Mouse (Mus musculus) G1E (cell line): Measurements from ENCODE around the gene 2210011C24Rik. TPM values are rescaled to one million over a fixed set of nuclear protein-coding genes. Genes with fewer than 3 reads are reported as not detected.

ENCODE experiments used
- ATAC-seq: 2 replicates; pipeline ENCODE4 v1.8.0; 2016; ENCODE audit warnings: mild to moderate bottlenecking; ENCODE audit not compliant: insufficient number of reproducible peaks, poor library complexity, low FRiP score, severe bottlenecking; ENCODE audit errors: extremely low read depth
- DNase-seq: peaks from one replicate; pipeline ENCODE4 v3.0.0; 2012; ENCODE audit warnings: low spot score
- H3K27me3 ChIP-seq: 2 replicates; pipeline ENCODE4 v1.6.1; 2012; ENCODE audit warnings: mild to moderate bottlenecking, low read length, inconsistent platforms; ENCODE audit not compliant: insufficient read depth
- H3K36me3 ChIP-seq: replicated peaks from 2 replicates; pipeline ENCODE3; 2012; ENCODE audit warnings: mild to moderate bottlenecking, inconsistent platforms
- H3K4me1 ChIP-seq: 2 replicates; pipeline ENCODE4 v1.6.1; 2012; ENCODE audit warnings: low read depth, low read length, inconsistent platforms, mixed read lengths; ENCODE audit not compliant: insufficient read depth
- H3K4me3 ChIP-seq: 2 replicates; pipeline ENCODE4 v1.5.1; 2012; ENCODE audit warnings: low read depth, mild to moderate bottlenecking, inconsistent platforms, low read length, moderate library complexity, mixed read lengths
- H3K9me3 ChIP-seq: replicated peaks from 2 replicates; pipeline ENCODE4 v1.6.1; 2012; ENCODE audit warnings: inconsistent platforms
- CTCF ChIP-seq: IDR thresholded peaks from 2 replicates; pipeline ENCODE4 v1.5.1; 2012; ENCODE audit warnings: low read depth, low read length, inconsistent platforms, mixed read lengths
- GATA1 ChIP-seq: IDR thresholded peaks from 2 replicates; pipeline ENCODE4 v1.6.1; 2012; ENCODE audit warnings: borderline replicate concordance, low read length, inconsistent platforms, mixed read lengths
- GATA2 ChIP-seq: IDR thresholded peaks from 2 replicates; pipeline ENCODE4 v1.6.1; 2012; ENCODE audit warnings: low read depth, low read length, inconsistent platforms, borderline replicate concordance
- POLR2AphosphoS5 ChIP-seq: IDR thresholded peaks from 2 replicates; pipeline ENCODE4 v1.6.1; 2012; ENCODE audit warnings: low read depth, low read length, inconsistent platforms; ENCODE audit not compliant: insufficient replicate concordance
- TAL1 ChIP-seq: conservative IDR thresholded peaks from 2 replicates; pipeline ENCODE4 v1.6.1; 2012; ENCODE audit warnings: low read depth, low read length, inconsistent platforms, mixed read lengths
- polyA plus RNA-seq: library from polyadenylated mRNA; stranded (reverse); fragments of >175 nt; gene quantifications from 2 replicates; pipeline ENCODE4 v1.2.3, GENCODE M21; 2012
- total RNA-seq, 2 experiments: library from RNA; stranded (forward) in 1 of 2; stranded (reverse) in 1 of 2; fragments of 200-1000 nt in 1 of 2; fragments of >200 nt in 1 of 2; fragmentation: Nextera tagmentation in 1 of 2; gene quantifications; 2 replicates each; pipeline ENCODE4 v1.2.3; 2014 to 2017

The 2210011C24Rik gene
- total and polyA plus RNA-seq, 3 experiments: not detected

DNA sequence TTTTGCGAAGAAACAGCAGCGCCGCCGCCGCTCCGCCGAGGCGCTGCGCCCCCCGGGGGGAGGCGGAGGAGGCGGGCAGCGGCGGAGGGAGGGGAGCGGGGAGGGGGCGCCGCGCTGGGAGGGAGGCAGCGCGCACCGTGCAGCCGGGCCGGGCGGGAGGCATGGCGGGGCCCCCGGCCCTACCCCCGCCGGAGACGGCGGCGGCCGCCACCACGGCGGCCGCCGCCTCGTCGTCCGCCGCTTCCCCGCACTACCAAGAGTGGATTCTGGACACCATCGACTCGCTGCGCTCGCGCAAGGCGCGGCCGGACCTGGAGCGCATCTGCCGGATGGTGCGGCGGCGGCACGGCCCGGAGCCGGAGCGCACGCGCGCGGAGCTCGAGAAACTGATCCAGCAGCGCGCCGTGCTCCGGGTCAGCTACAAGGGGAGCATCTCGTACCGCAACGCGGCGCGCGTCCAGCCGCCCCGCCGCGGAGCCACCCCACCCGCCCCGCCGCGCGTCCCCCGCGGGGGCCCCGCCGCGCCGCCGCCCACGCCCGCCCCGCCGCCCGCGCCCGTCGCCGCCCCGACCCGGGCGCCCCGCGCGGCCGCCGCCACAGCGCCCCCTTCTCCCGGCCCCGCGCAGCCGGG is 14.3 kb downstream of the 2210011C24Rik start, which contains the start of gene Samd1:
Gene Samd1, plus strand, starts transcription at position 162 of the 631 bp plus-strand sequence.
- DNase-seq: peak; percentile 61
- H3K4me1 ChIP-seq: peaks cover 54% of the 10 kb centered on the region
- H3K4me3 ChIP-seq: peak within 1 kb of the TSS; percentile 90
- H3K9me3 ChIP-seq: peaks cover 2% of the 10 kb centered on the region; the same call in 1 of the 2 replicates
- TF ChIP-seq GATA2: no peak
- no peak for TF ChIP-seq CTCF
- TF ChIP-seq GATA1: no peak
- no peaks in the 10 kb centered on the region for H3K27me3 ChIP-seq
- no peak for ATAC-seq
- H3K36me3 ChIP-seq: peaks cover 66% of the 10 kb centered on the region

DNA sequence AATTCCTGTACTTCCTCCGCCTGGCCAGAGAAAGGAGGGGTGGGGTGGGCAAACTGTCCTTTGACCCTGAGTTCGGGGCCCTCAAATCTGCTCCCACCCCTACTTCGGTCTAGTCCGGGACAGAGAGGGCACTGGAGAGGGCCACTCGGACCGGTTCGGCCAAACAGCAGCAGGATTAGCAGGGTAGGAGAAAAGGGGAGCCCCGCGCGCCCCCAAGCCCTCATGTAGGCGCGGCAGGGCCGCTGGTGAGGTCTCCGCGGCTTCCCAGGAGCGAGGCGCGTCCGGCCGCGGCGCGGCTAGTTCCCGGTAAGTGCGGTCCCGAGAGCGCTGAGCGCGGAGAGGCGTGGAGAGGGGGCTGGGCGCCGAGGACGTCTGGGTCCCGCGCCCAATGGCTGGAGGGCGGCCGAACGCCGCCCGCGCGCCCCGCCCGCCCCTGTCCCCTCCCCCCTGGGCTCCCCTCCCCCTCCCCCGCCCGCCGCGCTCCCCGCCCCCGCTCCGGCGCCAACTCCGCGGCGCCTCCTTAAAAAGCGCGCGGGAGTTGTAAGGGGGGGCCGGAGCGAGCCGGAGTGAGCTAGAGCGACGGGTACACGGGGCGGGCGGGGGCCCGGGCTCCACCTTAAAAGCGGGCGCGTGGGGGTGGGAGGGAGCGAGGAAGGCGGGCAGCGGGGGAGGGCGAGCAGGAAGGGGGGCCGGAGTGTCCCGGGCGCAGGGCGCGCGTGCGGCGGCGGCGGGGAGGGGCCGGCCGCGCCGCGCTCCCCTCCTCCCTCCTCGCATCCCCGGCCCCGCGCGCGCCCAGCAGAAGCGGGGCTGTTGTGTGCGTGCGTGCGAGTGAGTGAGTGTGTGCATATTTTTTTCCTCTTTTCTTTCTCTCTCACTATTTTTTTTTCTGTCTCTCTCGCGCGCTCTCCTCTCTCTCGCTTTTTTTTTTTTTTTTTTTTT is 15.1 kb downstream of the 2210011C24Rik start:
- H3K4me3 ChIP-seq: peak overlapping the region; percentile 90
- no peaks in the 10 kb centered on the region for H3K27me3 ChIP-seq
- peaks cover 2% of the 10 kb centered on the region; the same call in 1 of the 2 replicates for H3K9me3 ChIP-seq
- DNase-seq (peak; percentile 88), ATAC-seq (peak; percentile 76)
- peaks cover 56% of the 10 kb centered on the region for H3K4me1 ChIP-seq
- peaks cover 63% of the 10 kb centered on the region for H3K36me3 ChIP-seq
- TF ChIP-seq GATA2 (no peak), CTCF (no peak), TAL1 (no peak), POLR2AphosphoS5 (no peak), GATA1 (no peak)

DNA sequence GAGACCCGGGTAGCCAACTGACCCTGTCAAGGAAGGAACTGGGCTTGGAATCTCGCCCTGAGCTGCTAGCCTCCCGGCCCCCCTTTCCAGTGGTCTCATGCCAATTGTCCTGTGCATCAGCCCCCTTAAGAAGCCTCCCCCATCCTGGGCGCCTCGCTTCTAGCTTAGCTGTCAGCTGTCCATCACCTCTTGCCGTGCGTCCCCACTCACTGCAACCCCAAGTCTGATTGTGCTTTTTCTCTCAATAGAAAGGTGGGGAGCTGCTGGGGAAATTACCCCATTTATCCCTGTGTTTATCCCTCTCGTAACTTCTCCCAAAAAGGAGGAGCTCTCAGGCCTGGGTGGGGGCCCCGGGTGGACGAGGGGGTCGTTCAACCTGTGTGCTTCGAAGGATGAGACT is 16.0 kb downstream of the 2210011C24Rik start:
- Histone ChIP-seq H3K9me3 (no peaks in the 10 kb centered on the region), H3K27me3 (no peaks in the 10 kb centered on the region), H3K36me3 (peaks cover 63% of the 10 kb centered on the region), H3K4me3 (peak overlapping the region; percentile 90; the same call in 1 of the 2 replicates), H3K4me1 (peaks cover 48% of the 10 kb centered on the region)
- no peak for ATAC-seq
- TF ChIP-seq POLR2AphosphoS5 (no peak), TAL1 (no peak), GATA2 (no peak), CTCF (no peak), GATA1 (no peak)
- no peak for DNase-seq

DNA sequence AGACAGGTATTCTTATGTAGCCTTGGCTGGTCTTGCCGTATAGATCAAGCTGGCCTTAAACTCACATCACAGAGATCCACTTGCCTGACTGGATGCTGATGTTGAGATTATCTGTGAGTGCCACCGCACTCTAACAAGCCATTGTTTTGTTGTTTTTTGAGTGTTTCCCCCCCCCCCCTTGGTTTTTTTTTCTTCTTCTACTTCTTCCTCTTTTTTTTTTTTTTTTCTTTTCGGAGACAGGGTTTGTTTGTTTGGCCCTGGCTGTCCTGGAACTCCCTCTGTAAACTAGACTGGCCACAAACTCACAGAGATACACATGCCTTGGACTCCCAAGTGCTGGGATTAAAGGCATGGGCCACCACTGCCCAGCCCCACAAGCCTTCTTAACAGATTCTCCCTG is 17.9 kb downstream of the 2210011C24Rik start:
- ATAC-seq (no peak), DNase-seq (no peak)
- H3K36me3 ChIP-seq: peaks cover 59% of the 10 kb centered on the region
- no peak overlapping the region for H3K4me3 ChIP-seq
- no peaks in the 10 kb centered on the region for H3K27me3 ChIP-seq
- H3K4me1 ChIP-seq: peaks cover 44% of the 10 kb centered on the region
- H3K9me3 ChIP-seq: no peaks in the 10 kb centered on the region
- TF ChIP-seq TAL1 (no peak), POLR2AphosphoS5 (no peak), GATA2 (no peak), CTCF (no peak), GATA1 (no peak)

DNA sequence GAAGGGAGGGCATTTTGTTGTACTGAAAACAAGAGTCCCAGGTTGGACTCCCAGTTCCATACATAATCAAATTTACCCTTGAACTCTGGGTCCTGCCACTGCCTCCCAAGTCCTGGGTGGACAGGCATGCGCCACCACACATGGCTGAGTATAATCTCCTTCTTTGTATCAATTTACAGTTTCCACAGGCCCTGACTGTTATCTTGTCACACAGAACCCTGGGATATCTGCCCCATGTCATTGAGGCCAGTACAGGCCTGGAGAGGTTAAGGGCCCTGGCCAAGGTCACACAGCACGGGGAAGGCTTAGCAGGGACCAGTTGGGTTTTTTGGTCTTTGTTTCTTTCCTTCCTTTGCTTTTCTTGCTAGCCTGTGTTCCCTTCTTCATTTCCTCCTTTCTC is 19.5 kb downstream of the 2210011C24Rik start:
- Histone ChIP-seq H3K36me3 (peaks cover 68% of the 10 kb centered on the region), H3K4me3 (no peak overlapping the region), H3K9me3 (no peaks in the 10 kb centered on the region), H3K27me3 (no peaks in the 10 kb centered on the region), H3K4me1 (peaks cover 47% of the 10 kb centered on the region)
- ATAC-seq (no peak), DNase-seq (no peak)
- TF ChIP-seq TAL1 (no peak), GATA2 (no peak), GATA1 (no peak), CTCF (no peak), POLR2AphosphoS5 (no peak)

DNA sequence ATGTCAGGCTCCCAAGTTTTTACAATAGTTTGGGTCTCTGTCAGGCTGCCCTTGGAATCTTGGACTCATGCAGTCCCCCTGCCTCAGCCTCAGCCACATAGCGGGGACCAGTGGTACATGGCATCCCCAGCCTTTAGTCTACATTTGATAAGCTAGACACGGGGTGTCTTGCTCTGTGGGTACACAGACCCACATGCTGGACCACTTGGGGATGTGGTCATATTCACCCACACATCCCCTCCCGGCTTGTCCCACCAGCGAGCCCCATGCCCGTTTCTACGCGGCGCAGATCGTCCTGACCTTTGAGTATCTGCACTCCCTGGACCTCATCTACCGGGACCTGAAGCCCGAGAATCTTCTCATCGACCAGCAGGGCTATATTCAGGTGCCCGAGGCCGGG is 21.8 kb downstream of the 2210011C24Rik start:
- Histone ChIP-seq H3K4me1 (peaks cover 38% of the 10 kb centered on the region), H3K9me3 (no peaks in the 10 kb centered on the region), H3K4me3 (no peak overlapping the region), H3K36me3 (peaks cover 81% of the 10 kb centered on the region), H3K27me3 (no peaks in the 10 kb centered on the region)
- DNase-seq (no peak), ATAC-seq (no peak)
- TF ChIP-seq GATA1 (no peak), GATA2 (no peak), POLR2AphosphoS5 (no peak)
